ENCODE assay signal across 9 mouse cellular contexts in the genomic region with DNA sequence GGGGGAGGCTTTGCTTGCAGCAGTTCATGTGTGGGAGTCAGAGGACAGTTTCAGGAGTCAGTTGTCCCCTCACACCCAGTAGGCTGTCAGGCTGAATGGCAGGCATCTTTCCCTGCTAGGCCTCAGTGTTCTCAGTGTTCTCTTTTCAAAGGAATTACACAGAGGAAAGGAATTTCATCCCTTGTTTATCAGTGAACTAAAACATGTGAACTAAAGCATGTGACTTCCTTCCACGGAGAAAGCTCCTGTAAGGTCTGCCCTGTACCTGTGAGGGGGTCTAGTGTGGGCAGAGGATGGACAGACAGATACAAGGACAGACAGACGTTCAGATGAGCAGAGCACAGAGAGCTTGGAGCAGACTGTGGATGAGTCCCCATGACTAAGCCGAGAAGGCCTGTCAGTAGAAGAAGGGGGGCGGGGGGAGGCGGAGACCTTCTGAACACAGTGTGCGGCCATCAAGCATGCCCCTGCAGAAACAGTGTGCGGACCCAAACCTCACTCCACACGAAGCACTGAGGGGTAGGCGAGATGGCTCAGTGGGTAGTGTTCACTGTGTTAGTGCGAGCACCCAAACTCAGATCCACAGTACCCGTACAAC.
DNase-seq lines count a peak whose midpoint lies in the region; ATAC-seq lines count a peak whose summit lies in the region.
"Had no signal": no experiment of that assay in that cellular context is flagged by ENCODE, and none has a peak within 500 bp of the region (broad histone marks: within the 10 kb centered on the region; RNA-seq: fewer than 3 reads in every experiment).

No protein-coding gene starts in this region.

- DNase-seq in forebrain, embryonic 10.5 days (ENCODE audit: extremely low spot score, low spot score) = no peak
- peak; percentile 26 to 45 for DNase-seq in kidney, postnatal 4 days
- no peak for DNase-seq in kidney, adult 8-10 months
- no peak for DNase-seq in right cerebral cortex, postnatal 14 days
- no peak for DNase-seq in spleen, postnatal 14 days (ENCODE audit: low spot score in 2 of 2)
- DNase-seq: gastrocnemius, postnatal 14 days had no signal

- ATAC-seq in forebrain, embryonic 15.5 days (replicated peaks) = no peak
- no peak for ATAC-seq in embryonic facial prominence, embryonic 13.5 days (ENCODE audit: insufficient number of reproducible peaks, insufficient read depth, low FRiP score, low TSS enrichment, low read depth)
- ATAC-seq in limb, embryonic 13.5 days (ENCODE audit: low FRiP score, low read depth) = no peak

- no peak overlapping the region for H3K4me2 ChIP-seq in forebrain, embryonic 15.5 days (replicated peaks)
- no peak overlapping the region for H3K4me2 ChIP-seq in embryonic facial prominence, embryonic 13.5 days
- H3K4me2 ChIP-seq in limb, embryonic 13.5 days (replicated peaks) = no peak overlapping the region

- 76% methylated on average over 11 of the region's 11 CpGs for WGBS in forebrain, embryonic 10.5 days
- WGBS in forebrain, embryonic 15.5 days = 70% methylated on average over 11 of the region's 11 CpGs
- WGBS in embryonic facial prominence, embryonic 13.5 days = 67% methylated on average over 11 of the region's 11 CpGs
- whole genome bisulfite sequencing in limb, embryonic 13.5 days = 74% methylated on average over 11 of the region's 11 CpGs

- H3K27me3 ChIP-seq in forebrain, embryonic 10.5 days (ENCODE audit: poor library complexity, severe bottlenecking) = peaks cover 3% of the 10 kb centered on the region; the same call in 1 of the 2 replicates
- H3K27me3 ChIP-seq in forebrain, embryonic 15.5 days = no peaks in the 10 kb centered on the region
- no peaks in the 10 kb centered on the region for H3K27me3 ChIP-seq in embryonic facial prominence, embryonic 13.5 days
- no peaks in the 10 kb centered on the region for H3K27me3 ChIP-seq in limb, embryonic 13.5 days

- peaks cover 12% of the 10 kb centered on the region for H3K4me1 ChIP-seq in forebrain, embryonic 10.5 days
- H3K4me1 ChIP-seq in forebrain, embryonic 15.5 days = no peaks in the 10 kb centered on the region
- H3K4me1 ChIP-seq in embryonic facial prominence, embryonic 13.5 days = peaks cover 27% of the 10 kb centered on the region
- H3K4me1 ChIP-seq in limb, embryonic 13.5 days = peaks cover 24% of the 10 kb centered on the region

- H3K9me3 ChIP-seq in forebrain, embryonic 10.5 days = no peaks in the 10 kb centered on the region
- H3K9me3 ChIP-seq in forebrain, embryonic 15.5 days = no peaks in the 10 kb centered on the region
- H3K9me3 ChIP-seq in embryonic facial prominence, embryonic 13.5 days = no peaks in the 10 kb centered on the region
- no peaks in the 10 kb centered on the region for H3K9me3 ChIP-seq in limb, embryonic 13.5 days

- no peaks in the 10 kb centered on the region for H3K36me3 ChIP-seq in forebrain, embryonic 10.5 days (replicated peaks)
- H3K36me3 ChIP-seq in forebrain, embryonic 15.5 days = no peaks in the 10 kb centered on the region
- H3K36me3 ChIP-seq in embryonic facial prominence, embryonic 13.5 days = no peaks in the 10 kb centered on the region
- H3K36me3 ChIP-seq in limb, embryonic 13.5 days = no peaks in the 10 kb centered on the region

- H3K4me3 ChIP-seq in forebrain, embryonic 10.5 days = no peak overlapping the region
- no peak overlapping the region for H3K4me3 ChIP-seq in forebrain, embryonic 15.5 days
- no peak overlapping the region for H3K4me3 ChIP-seq in embryonic facial prominence, embryonic 13.5 days
- no peak overlapping the region for H3K4me3 ChIP-seq in limb, embryonic 13.5 days

- H3K9ac ChIP-seq in forebrain, embryonic 15.5 days (replicated peaks) = no peak overlapping the region
- no peak overlapping the region for H3K9ac ChIP-seq in embryonic facial prominence, embryonic 13.5 days
- no peak overlapping the region for H3K9ac ChIP-seq in limb, embryonic 13.5 days

- peak overlapping the region; percentile 72 for H3K27ac ChIP-seq in forebrain, embryonic 10.5 days
- no peak overlapping the region for H3K27ac ChIP-seq in forebrain, embryonic 15.5 days (replicated peaks)
- peak overlapping the region; percentile 33; the same call in 1 of the 2 replicates for H3K27ac ChIP-seq in embryonic facial prominence, embryonic 13.5 days
- 0 out of 2 replicates have a peak overlapping the region, but pooled peaks have one; percentile 33 for H3K27ac ChIP-seq in limb, embryonic 13.5 days

Comparison
In these comparisons a context has a peak if more than half of its experiments do, and no peak if none do; other contexts are left out.
1. DNase-seq: peak in kidney, postnatal 4 days (2 of 2); none in forebrain, embryonic 10.5 days (single experiment), kidney, adult 8-10 months (0 of 2), right cerebral cortex, postnatal 14 days (single experiment) and spleen, postnatal 14 days (0 of 2).